Mouse (Mus musculus) C2C12 (cell line): ENCODE measurements around the gene Dab2ip.

Experiments
- CTCF ChIP-seq: IDR thresholded peaks from one replicate; pipeline ENCODE4 v1.5.1; 2011; ENCODE audit not compliant: control insufficient read depth, insufficient read depth, insufficient read length
- MAX ChIP-seq: IDR thresholded peaks from one replicate; pipeline ENCODE4 v1.6.1; 2011; ENCODE audit warnings: mild to moderate bottlenecking, control low read depth
- MYOD1 ChIP-seq: IDR thresholded peaks from one replicate; pipeline ENCODE4 v1.6.1; 2011; ENCODE audit warnings: low read depth; ENCODE audit not compliant: control insufficient read depth, insufficient read length

DNA sequence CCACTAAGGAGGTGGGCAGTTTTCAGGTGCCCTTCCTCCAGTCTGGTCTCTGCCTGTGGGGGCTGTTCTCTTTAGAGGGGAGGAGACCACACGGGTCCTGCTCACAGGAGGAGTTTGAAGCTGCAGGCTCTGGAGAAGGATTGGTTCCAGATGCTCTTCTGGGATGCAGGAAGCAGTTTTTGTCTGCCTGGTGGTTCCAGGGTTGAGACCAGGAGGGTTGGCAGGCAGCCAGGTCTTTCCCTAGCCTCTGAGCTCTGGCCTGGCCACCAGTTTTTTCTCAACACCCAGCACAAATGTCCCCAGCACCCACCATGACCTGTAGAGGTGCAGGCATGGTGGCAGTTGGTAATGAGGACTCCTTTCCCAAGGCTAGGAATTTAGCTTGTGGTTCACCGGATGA lies 61.5 kb downstream of the Dab2ip start:
- TF ChIP-seq MAX (no peak), CTCF (no peak), MYOD1 (no peak)
